Mouse (Mus musculus) MEL (cell line): ENCODE data around the gene Selenow.

Experiments used
- CTCF ChIP-seq, 3 experiments: IDR thresholded peaks in 2 of 3; conservative IDR thresholded peaks in 1 of 3; 2 replicates each; pipeline ENCODE4 v1.5.1; 2011 to 2012; ENCODE audit warnings: low read length in 3 of 3, low read depth in 2 of 3, mild to moderate bottlenecking in 2 of 3, improper control_type of control experiment in 1 of 3, inconsistent platforms in 1 of 3, mixed read lengths in 1 of 3, moderate library complexity in 1 of 3; ENCODE audit not compliant: control insufficient read depth in 1 of 3, insufficient read depth in 1 of 3, poor library complexity in 1 of 3, severe bottlenecking in 1 of 3
- E2F4 ChIP-seq: IDR thresholded peaks from 2 replicates; pipeline ENCODE4 v1.6.1; 2011; ENCODE audit warnings: low read depth, low read length, improper control_type of control experiment, borderline replicate concordance
- EP300 ChIP-seq, 2 experiments: IDR thresholded peaks; 2 replicates each; pipeline ENCODE4 v1.6.1; 2011; ENCODE audit warnings: improper control_type of control experiment in 2 of 2, low read length in 2 of 2, low read depth in 1 of 2, mild to moderate bottlenecking in 1 of 2
- KAT2A ChIP-seq: conservative IDR thresholded peaks from 2 replicates; pipeline ENCODE4 v1.6.1; 2012; ENCODE audit warnings: low read depth, low read length, improper control_type of control experiment, inconsistent platforms
- MAZ ChIP-seq: IDR thresholded peaks from 2 replicates; pipeline ENCODE4 v1.6.1; 2012; ENCODE audit warnings: low read depth, mild to moderate bottlenecking, inconsistent platforms, low read length, improper control_type of control experiment
- NELFE ChIP-seq: IDR thresholded peaks from 2 replicates; pipeline ENCODE4 v1.6.1; 2011; ENCODE audit warnings: low read depth, low read length, improper control_type of control experiment
- NRF1 ChIP-seq: IDR thresholded peaks from 2 replicates; pipeline ENCODE4 v1.6.1; 2014; ENCODE audit warnings: low read depth, mild to moderate bottlenecking, inconsistent platforms, low read length, improper control_type of control experiment, moderate library complexity; ENCODE audit not compliant: poor library complexity, insufficient read depth, severe bottlenecking
- POLR2A ChIP-seq, 2 experiments: IDR thresholded peaks; 2 replicates each; pipeline ENCODE4 v1.6.1; 2011 to 2012; ENCODE audit warnings: low read length in 2 of 2, mild to moderate bottlenecking in 2 of 2, control low read depth in 1 of 2, improper control_type of control experiment in 1 of 2, low read depth in 1 of 2, moderate library complexity in 1 of 2; ENCODE audit not compliant: control insufficient read depth in 1 of 2, insufficient read depth in 1 of 2, poor library complexity in 1 of 2
- RCOR1 ChIP-seq: IDR thresholded peaks from 2 replicates; pipeline ENCODE4 v1.6.1; 2012; ENCODE audit warnings: low read depth, mild to moderate bottlenecking, inconsistent platforms, low read length, improper control_type of control experiment
- TAL1 ChIP-seq: IDR thresholded peaks from 2 replicates; pipeline ENCODE4 v1.6.1; 2012; ENCODE audit warnings: mild to moderate bottlenecking, inconsistent platforms, low read length, moderate library complexity, mixed read lengths
- TCF12 ChIP-seq: IDR thresholded peaks from 2 replicates; pipeline ENCODE4 v1.6.1; 2014; ENCODE audit warnings: low read depth, mild to moderate bottlenecking, inconsistent platforms, low read length, improper control_type of control experiment, moderate library complexity
- ZC3H11A ChIP-seq: IDR thresholded peaks from 2 replicates; pipeline ENCODE4 v1.6.1; 2012; ENCODE audit warnings: low read depth, mild to moderate bottlenecking, inconsistent platforms, low read length, improper control_type of control experiment
- ZNF384 ChIP-seq: IDR thresholded peaks from 2 replicates; pipeline ENCODE4 v1.6.1; 2012; ENCODE audit warnings: low read depth, mild to moderate bottlenecking, inconsistent platforms, low read length, improper control_type of control experiment

- no peak for TF ChIP-seq NELFE
- TF ChIP-seq KAT2A: no peak
- TF ChIP-seq CTCF (IDR thresholded peaks at IDR 0.05 in 2 of 3, conservative IDR thresholded peaks at IDR 0.05 in 1 of 3; ENCODE audit: control insufficient read depth in 1 of 3, insufficient read depth in 1 of 3, low read depth in 2 of 3, low read length in 3 of 3, poor library complexity in 1 of 3, severe bottlenecking in 1 of 3): peak; percentile 43 to 72 (median 61)
- TF ChIP-seq POLR2A (IDR thresholded peaks at IDR 0.05; ENCODE audit: control insufficient read depth in 1 of 2, insufficient read depth in 1 of 2, low read depth in 1 of 2, low read length in 2 of 2, poor library complexity in 1 of 2): no peak
- TF ChIP-seq EP300 (IDR thresholded peaks at IDR 0.05; ENCODE audit: low read depth in 1 of 2, low read length in 2 of 2): no peak
- TF ChIP-seq MAZ: no peak
- no peak for TF ChIP-seq RCOR1
- no peak for TF ChIP-seq NRF1
- no peak for TF ChIP-seq E2F4
- TF ChIP-seq ZNF384: no peak
- TF ChIP-seq TCF12: no peak
- TF ChIP-seq ZC3H11A: peak; percentile 32; the same call in 1 of the 2 replicates
- no peak for TF ChIP-seq TAL1
These were observed 8.3 kb upstream of the Selenow start for GRCm38 (mm10) chr7:15930543-15930942.
